Mouse (Mus musculus): ENCODE data around the gene Fhit. TPM values are rescaled to one million over a fixed set of nuclear protein-coding genes. Genes with fewer than 3 reads are reported as not detected.

Fhit gene
- polyA plus RNA-seq, 1 experiment from 2014 or later: 4.8 TPM

- H3K9me3 ChIP-seq: no peaks in the 10 kb centered on the region
- H3K4me1 ChIP-seq (replicated peaks): no peaks in the 10 kb centered on the region
- no peak overlapping the region for H3K4me3 ChIP-seq (replicated peaks)
- ATAC-seq (ENCODE audit: insufficient number of reproducible peaks, insufficient read depth, low FRiP score, low TSS enrichment, low read depth): no peak
- 86% methylated on average over 8 of the region's 8 CpGs for WGBS
- no peaks in the 10 kb centered on the region for H3K27me3 ChIP-seq
- H3K27ac ChIP-seq: no peak overlapping the region
- H3K4me2 ChIP-seq: no peak overlapping the region
- H3K9ac ChIP-seq (replicated peaks): no peak overlapping the region
- no peaks in the 10 kb centered on the region for H3K36me3 ChIP-seq
Observed at GRCm38 (mm10) chr14:9583227-9584155, 1578.3 kb downstream of the Fhit start.

DNA sequence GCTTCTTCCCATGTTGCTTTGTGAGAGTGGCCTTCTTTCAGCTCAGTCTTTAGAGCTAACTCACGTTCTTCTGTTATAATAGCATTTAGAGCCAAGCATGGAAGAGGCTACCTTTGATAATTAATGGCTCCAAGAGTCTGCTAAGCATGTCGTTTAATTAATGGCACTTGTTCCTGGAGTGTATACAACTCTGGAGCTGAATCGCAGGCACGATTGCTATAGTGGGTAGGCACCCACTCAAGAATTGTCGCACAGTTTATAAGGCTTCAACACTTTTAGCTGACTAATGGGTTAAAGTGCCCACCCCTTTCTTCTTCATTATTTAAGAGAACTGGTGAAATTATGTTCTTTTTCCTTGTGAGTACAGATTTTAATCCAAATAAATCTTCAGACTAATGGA lies 1605.5 kb downstream of the Fhit start:
- Histone ChIP-seq H3K27me3 (no peaks in the 10 kb centered on the region), H3K4me1 (replicated peaks) (peaks cover 19% of the 10 kb centered on the region), H3K27ac (no peak overlapping the region), H3K4me3 (replicated peaks) (no peak overlapping the region), H3K9ac (replicated peaks) (no peak overlapping the region), H3K9me3 (no peaks in the 10 kb centered on the region), H3K4me2 (no peak overlapping the region), H3K36me3 (no peaks in the 10 kb centered on the region)
- 45% methylated on average over 5 of the region's 5 CpGs for WGBS
- ATAC-seq (ENCODE audit: insufficient number of reproducible peaks, insufficient read depth, low FRiP score, low TSS enrichment, low read depth): no peak

DNA sequence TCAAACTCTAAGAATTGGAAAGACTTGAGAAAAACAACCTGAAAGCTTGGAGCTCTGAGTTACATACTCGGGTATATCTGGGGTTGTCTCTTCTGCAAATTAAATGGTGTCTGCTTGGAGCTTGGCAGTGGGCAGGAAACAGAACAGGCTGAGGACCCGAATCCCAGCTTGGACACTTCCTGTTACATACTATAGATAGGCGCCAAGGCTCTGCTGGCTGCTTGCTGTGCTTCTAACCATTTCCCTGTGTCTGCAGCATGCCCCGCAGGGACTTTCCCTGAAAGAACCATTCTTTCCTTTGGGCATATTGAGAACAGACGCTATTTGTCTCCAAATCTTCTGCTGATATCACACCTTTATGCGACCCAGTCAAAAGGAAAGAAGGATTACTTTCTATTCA lies 1606.0 kb downstream of the Fhit start:
- Histone ChIP-seq H3K27ac (no peak overlapping the region), H3K27me3 (no peaks in the 10 kb centered on the region), H3K4me2 (no peak overlapping the region), H3K9me3 (no peaks in the 10 kb centered on the region), H3K4me1 (replicated peaks) (peaks cover 19% of the 10 kb centered on the region), H3K36me3 (no peaks in the 10 kb centered on the region), H3K4me3 (replicated peaks) (no peak overlapping the region), H3K9ac (replicated peaks) (no peak overlapping the region)
- no peak for ATAC-seq (ENCODE audit: insufficient number of reproducible peaks, insufficient read depth, low FRiP score, low TSS enrichment, low read depth)
- 32% methylated on average over 6 of the region's 6 CpGs for WGBS

- ATAC-seq (ENCODE audit: insufficient number of reproducible peaks, insufficient read depth, low FRiP score, low TSS enrichment, low read depth): no peak
Observed at GRCm38 (mm10) chr14:9552149-9552548, 1609.7 kb downstream of the Fhit start.

DNA sequence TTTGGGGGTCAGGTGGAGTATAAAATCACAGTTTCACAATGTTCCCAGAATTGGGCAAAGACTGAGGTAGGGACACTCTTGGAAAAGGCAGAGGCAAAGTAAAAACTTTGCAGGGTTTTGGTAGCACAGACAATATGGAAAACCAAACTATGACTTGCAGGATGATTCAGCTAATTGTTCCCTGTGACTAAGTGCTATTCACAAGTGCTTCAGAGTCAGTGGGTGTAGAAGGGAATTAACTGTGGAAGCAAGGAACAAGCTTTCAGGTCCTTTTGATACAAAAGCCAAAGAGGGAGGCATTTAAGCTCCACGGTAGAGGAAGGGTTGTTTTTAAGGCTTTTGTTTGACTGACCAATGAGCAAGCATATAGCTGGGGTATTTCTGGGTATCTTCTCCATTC lies 1613.9 kb downstream of the Fhit start:
- no peak overlapping the region for H3K27ac ChIP-seq
- no peaks in the 10 kb centered on the region for H3K4me1 ChIP-seq (replicated peaks)
- H3K9me3 ChIP-seq: no peaks in the 10 kb centered on the region
- WGBS: 65% methylated on average over 1 of the region's 1 CpGs
- no peak overlapping the region for H3K4me2 ChIP-seq
- no peaks in the 10 kb centered on the region for H3K36me3 ChIP-seq
- no peak for ATAC-seq (ENCODE audit: insufficient number of reproducible peaks, insufficient read depth, low FRiP score, low TSS enrichment, low read depth)
- no peak overlapping the region for H3K9ac ChIP-seq (replicated peaks)
- H3K27me3 ChIP-seq: no peaks in the 10 kb centered on the region
- no peak overlapping the region for H3K4me3 ChIP-seq (replicated peaks)

More at GRCm38 (mm10) chr14:9552149-9552548, 1609.7 kb downstream of the Fhit start:
- Histone ChIP-seq H3K9me3 (no peaks in the 10 kb centered on the region), H3K4me2 (no peak overlapping the region), H3K27ac (no peak overlapping the region), H3K36me3 (no peaks in the 10 kb centered on the region), H3K4me3 (replicated peaks) (no peak overlapping the region), H3K9ac (replicated peaks) (no peak overlapping the region), H3K4me1 (replicated peaks) (peaks cover 19% of the 10 kb centered on the region), H3K27me3 (no peaks in the 10 kb centered on the region)

- H3K4me2 ChIP-seq: no peak overlapping the region
- no peak overlapping the region for H3K9ac ChIP-seq (replicated peaks)
- H3K4me1 ChIP-seq (replicated peaks): no peaks in the 10 kb centered on the region
- H3K9me3 ChIP-seq: no peaks in the 10 kb centered on the region
- WGBS: 76% methylated on average over 3 of the region's 3 CpGs
- no peaks in the 10 kb centered on the region for H3K36me3 ChIP-seq
- no peak for ATAC-seq (ENCODE audit: insufficient number of reproducible peaks, insufficient read depth, low FRiP score, low TSS enrichment, low read depth)
- H3K27me3 ChIP-seq: no peaks in the 10 kb centered on the region
- no peak overlapping the region for H3K27ac ChIP-seq
- H3K4me3 ChIP-seq (replicated peaks): no peak overlapping the region
Observed at GRCm38 (mm10) chr14:9544364-9544763, 1617.5 kb downstream of the Fhit start.

- no peaks in the 10 kb centered on the region for H3K36me3 ChIP-seq
- H3K27ac ChIP-seq: no peak overlapping the region
- no peak overlapping the region for H3K4me3 ChIP-seq (replicated peaks)
- no peaks in the 10 kb centered on the region for H3K27me3 ChIP-seq
- 57% methylated on average over 6 of the region's 6 CpGs for WGBS
- no peaks in the 10 kb centered on the region for H3K4me1 ChIP-seq (replicated peaks)
- no peak for ATAC-seq (ENCODE audit: insufficient number of reproducible peaks, insufficient read depth, low FRiP score, low TSS enrichment, low read depth)
- no peak overlapping the region for H3K4me2 ChIP-seq
- no peak overlapping the region for H3K9ac ChIP-seq (replicated peaks)
- no peaks in the 10 kb centered on the region for H3K9me3 ChIP-seq
Observed at GRCm38 (mm10) chr14:9535491-9535890, 1626.3 kb downstream of the Fhit start.

GRCm38 (mm10) chr14:9529247-9529646 lies 1632.6 kb downstream of the Fhit start:
- Histone ChIP-seq H3K4me2 (no peak overlapping the region), H3K27ac (no peak overlapping the region), H3K4me3 (replicated peaks) (no peak overlapping the region), H3K9me3 (no peaks in the 10 kb centered on the region), H3K4me1 (replicated peaks) (no peaks in the 10 kb centered on the region), H3K36me3 (no peaks in the 10 kb centered on the region), H3K27me3 (no peaks in the 10 kb centered on the region), H3K9ac (replicated peaks) (no peak overlapping the region)
- no peak for ATAC-seq (ENCODE audit: insufficient number of reproducible peaks, insufficient read depth, low FRiP score, low TSS enrichment, low read depth)
- WGBS: 84% methylated on average over 4 of the region's 4 CpGs

GRCm38 (mm10) chr14:9526136-9526535 lies 1635.7 kb downstream of the Fhit start:
- no peaks in the 10 kb centered on the region for H3K4me1 ChIP-seq (replicated peaks)
- no peak overlapping the region for H3K9ac ChIP-seq (replicated peaks)
- WGBS: 98% methylated on average over 3 of the region's 3 CpGs
- no peak overlapping the region for H3K4me2 ChIP-seq
- no peaks in the 10 kb centered on the region for H3K27me3 ChIP-seq
- no peaks in the 10 kb centered on the region for H3K36me3 ChIP-seq
- H3K4me3 ChIP-seq (replicated peaks): no peak overlapping the region
- H3K27ac ChIP-seq: no peak overlapping the region
- ATAC-seq (ENCODE audit: insufficient number of reproducible peaks, insufficient read depth, low FRiP score, low TSS enrichment, low read depth): no peak
- H3K9me3 ChIP-seq: no peaks in the 10 kb centered on the region

- Histone ChIP-seq H3K27ac (no peak overlapping the region), H3K36me3 (no peaks in the 10 kb centered on the region), H3K27me3 (no peaks in the 10 kb centered on the region), H3K4me2 (no peak overlapping the region), H3K4me3 (replicated peaks) (no peak overlapping the region), H3K9me3 (no peaks in the 10 kb centered on the region), H3K9ac (replicated peaks) (no peak overlapping the region), H3K4me1 (replicated peaks) (no peaks in the 10 kb centered on the region)
- ATAC-seq (ENCODE audit: insufficient number of reproducible peaks, insufficient read depth, low FRiP score, low TSS enrichment, low read depth): no peak
- WGBS: 71% methylated on average over 2 of the region's 2 CpGs
Observed at GRCm38 (mm10) chr14:9517651-9518050, 1644.2 kb downstream of the Fhit start.

- no peak for ATAC-seq (ENCODE audit: insufficient number of reproducible peaks, insufficient read depth, low FRiP score, low TSS enrichment, low read depth)
- Histone ChIP-seq H3K9ac (replicated peaks) (no peak overlapping the region), H3K4me1 (replicated peaks) (no peaks in the 10 kb centered on the region), H3K4me3 (replicated peaks) (no peak overlapping the region), H3K36me3 (no peaks in the 10 kb centered on the region), H3K27ac (no peak overlapping the region), H3K4me2 (no peak overlapping the region), H3K27me3 (no peaks in the 10 kb centered on the region), H3K9me3 (no peaks in the 10 kb centered on the region)
- 92% methylated on average over 1 of the region's 1 CpGs for WGBS
Observed at GRCm38 (mm10) chr14:9509678-9510077, 1652.2 kb downstream of the Fhit start.

Data from limb, embryonic 12.5 days (tissue).